Mouse (Mus musculus) Patski (cell line): Measurements from ENCODE around the gene Pes1. TPM values are rescaled to one million over a fixed set of nuclear protein-coding genes. Genes with fewer than 3 reads are reported as not detected.

ENCODE experiments used
- ATAC-seq: fragments of 100-300 bp; one replicate; pipeline ENCODE4 v1.8.0; 2021
- CTCF ChIA-PET: fragments of 350-600 bp; sonication (Branson Sonifier 250); formaldehyde crosslinking; loops from one replicate; lab custom pipeline; 2022; ENCODE audit warnings: inconsistent platforms; lab: Charles Lee
- POLR2A ChIA-PET: fragments of 350-600 bp; sonication (Branson Sonifier 250); formaldehyde crosslinking; loops from one replicate; lab custom pipeline; 2022; ENCODE audit warnings: antibody characterized with exemption, inconsistent platforms; lab: Charles Lee
- DNase-seq: peaks from one replicate; pipeline ENCODE4 v3.0.0-alpha.2; 2011; ENCODE audit warnings: low read depth, low spot score
- H3K27me3 ChIP-seq: fragments of 371-371 bp; one replicate; pipeline ENCODE4 v1.5.1; 2021
- CTCF ChIP-seq: fragments of 100-300 bp; IDR thresholded peaks from one replicate; pipeline ENCODE4 v1.5.1; 2021
- in situ Hi-C: fragments of 300-500 bp; cut with MboI; formaldehyde crosslinking; loops from 3 replicates; pipeline ENCODE4 v1.11.1; 2018; ENCODE audit warnings: low pct_unique_long_range_greater_than_20kb, mixed read lengths
- polyA plus RNA-seq: library from polyadenylated mRNA; unstranded; gene quantifications from one replicate; pipeline ENCODE4 v1.2.3, GENCODE M21; 2021

The Pes1 gene
- polyA plus RNA-seq, 1 experiment from 2014 or later = 86.4 TPM

DNA sequence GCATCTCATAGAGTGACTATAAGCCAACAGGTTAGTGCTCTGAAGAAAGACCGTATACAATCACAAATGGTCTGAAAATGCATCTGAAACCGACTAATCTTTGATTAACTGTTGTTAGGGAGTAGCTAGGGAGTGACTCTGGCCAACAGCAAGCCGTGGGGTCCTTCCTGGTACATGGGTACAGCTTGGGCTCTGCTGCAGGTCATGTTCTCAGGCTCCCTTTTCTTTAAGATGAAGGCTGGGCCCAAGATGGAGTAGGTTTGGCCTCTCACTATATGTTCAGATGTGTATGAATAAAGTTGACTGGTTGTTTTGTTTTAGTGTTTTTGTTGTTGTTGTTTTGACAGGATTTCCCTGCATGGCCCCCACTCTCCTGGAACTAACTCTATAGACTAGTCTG lies 2.0 kb upstream of the Pes1 start:
- in situ Hi-C loops = no loop called here
- peaks cover 30% of the 10 kb centered on the region for H3K27me3 ChIP-seq
- no peak for TF ChIP-seq CTCF
- CTCF ChIA-PET = no interaction called here
- no peak for DNase-seq
- POLR2A ChIA-PET = no interaction called here
- no peak for ATAC-seq

DNA sequence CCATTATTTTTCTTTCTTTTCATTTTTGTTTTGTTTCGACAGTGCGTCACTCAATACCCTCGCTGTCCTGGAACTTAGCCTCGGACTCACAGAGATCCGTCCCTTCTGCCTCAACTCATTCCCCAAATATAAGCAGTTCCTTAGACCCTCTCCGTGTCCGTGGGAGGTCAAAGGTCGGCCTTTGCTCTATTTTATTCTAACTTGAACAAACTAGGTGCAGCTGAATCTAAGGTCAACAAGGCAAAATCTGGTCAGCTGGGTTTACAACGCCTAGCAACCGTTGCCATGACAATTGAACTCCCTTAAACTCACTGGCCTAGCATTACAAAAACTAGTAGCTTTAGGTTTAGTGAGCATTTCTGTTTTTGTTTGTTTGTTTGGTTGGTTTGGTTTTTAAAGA lies 620 bp upstream of the Pes1 start:
- no peak for TF ChIP-seq CTCF
- in situ Hi-C loops = no loop called here
- peaks cover 17% of the 10 kb centered on the region for H3K27me3 ChIP-seq
- CTCF ChIA-PET = interaction anchor here (0.8 kb wide), 1 partner anchor 24 kb away, joined by 3 read pairs; no protein-coding TSS in a partner anchor
- ATAC-seq (no peak), DNase-seq (no peak)
- POLR2A ChIA-PET = no interaction called here

DNA sequence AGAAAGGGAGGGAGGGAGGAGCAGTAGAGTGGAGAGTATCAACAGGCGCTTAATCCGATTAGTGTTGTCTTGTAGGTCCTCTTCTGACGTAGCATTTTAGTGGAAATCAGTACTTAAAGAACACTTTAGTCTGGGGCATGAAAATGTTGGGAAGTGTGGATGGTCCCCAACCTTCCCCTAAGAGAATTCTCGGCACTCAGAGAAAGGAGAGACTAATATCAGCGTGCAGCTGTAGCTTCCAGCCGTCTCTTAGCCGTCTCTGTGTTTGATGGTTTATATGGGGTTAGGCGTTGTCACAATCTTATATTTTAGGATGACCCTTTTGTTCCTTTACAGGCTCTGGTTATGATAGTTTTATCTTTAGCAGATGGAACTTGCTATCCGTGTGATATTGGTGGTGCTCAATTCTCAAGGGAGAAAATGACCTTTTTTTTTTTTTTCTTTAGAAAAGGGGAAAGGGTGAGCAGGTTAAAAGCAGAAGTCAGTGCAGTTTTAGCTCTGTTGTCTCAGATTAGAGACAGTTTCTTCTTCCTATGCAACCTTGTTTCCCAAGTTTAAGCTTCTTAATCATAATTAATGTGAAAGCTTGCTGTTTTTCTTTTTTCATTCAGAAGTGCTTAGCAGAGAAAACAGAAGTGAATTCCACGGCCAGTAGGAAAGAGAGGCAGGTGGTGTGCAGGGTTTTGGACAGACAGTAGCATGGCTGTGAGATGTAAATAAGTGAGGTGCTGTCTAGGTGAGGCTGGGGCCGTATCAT lies 819 bp downstream of the Pes1 start:
- no peak for TF ChIP-seq CTCF
- POLR2A ChIA-PET = no interaction called here
- DNase-seq (no peak), ATAC-seq (no peak)
- peaks cover 9% of the 10 kb centered on the region for H3K27me3 ChIP-seq
- CTCF ChIA-PET = interaction anchor here (1.1 to 1.3 kb wide), 2 partner anchors 10 to 14 kb away, joined by 3 read pairs; no protein-coding TSS in a partner anchor
- in situ Hi-C loops = no loop called here

DNA sequence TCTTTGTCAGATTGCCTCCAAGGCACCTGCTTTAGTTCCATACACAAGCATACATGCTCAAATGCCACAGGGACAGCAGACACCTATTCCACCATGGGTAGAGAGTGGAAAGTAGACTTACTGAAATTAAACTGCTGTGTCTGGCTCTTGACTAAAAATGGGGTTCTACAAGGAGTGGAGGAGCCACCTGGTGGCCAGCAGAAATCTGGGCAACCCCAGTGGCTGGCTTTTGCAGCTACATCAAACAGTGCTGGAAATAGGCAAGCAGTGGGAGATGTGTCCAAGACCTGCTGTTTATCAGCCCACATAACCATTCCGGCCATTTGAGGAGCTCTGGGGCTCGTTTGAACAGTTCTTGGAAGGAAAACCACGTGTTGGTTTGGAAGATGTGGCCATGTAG lies 6.1 kb downstream of the Pes1 start:
- POLR2A ChIA-PET = interaction anchor here (1.1 kb wide), 1 partner anchor 12 kb away, joined by 3 read pairs; no protein-coding TSS in a partner anchor
- TF ChIP-seq CTCF = no peak
- no peaks in the 10 kb centered on the region for H3K27me3 ChIP-seq
- CTCF ChIA-PET = no interaction called here
- DNase-seq = no peak
- in situ Hi-C loops = no loop called here
- ATAC-seq = no peak

DNA sequence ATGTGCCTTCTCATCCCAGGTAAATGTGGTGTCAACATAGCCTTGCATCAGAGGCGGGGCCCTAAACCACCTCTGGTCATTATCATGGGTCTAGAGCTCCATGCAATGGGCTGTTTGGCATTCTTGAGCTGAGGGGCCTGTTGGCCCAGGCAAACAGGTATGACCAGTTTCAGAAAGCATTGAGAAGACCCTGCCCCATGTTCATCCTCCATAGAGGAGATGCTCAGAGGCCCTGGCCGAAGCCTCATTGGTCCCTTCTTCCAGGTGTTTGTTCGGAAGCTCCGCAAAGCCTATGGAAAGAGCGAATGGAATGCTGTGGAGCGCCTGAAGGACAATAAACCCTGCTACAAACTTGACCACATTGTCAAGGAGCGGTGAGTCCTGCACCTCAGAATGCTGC lies 6.6 kb downstream of the Pes1 start:
- POLR2A ChIA-PET = interaction anchor here (1.1 kb wide), 1 partner anchor 11 kb away, joined by 3 read pairs; no protein-coding TSS in a partner anchor
- H3K27me3 ChIP-seq = no peaks in the 10 kb centered on the region
- ATAC-seq (no peak), DNase-seq (no peak)
- no peak for TF ChIP-seq CTCF
- in situ Hi-C loops = no loop called here
- CTCF ChIA-PET = no interaction called here

DNA sequence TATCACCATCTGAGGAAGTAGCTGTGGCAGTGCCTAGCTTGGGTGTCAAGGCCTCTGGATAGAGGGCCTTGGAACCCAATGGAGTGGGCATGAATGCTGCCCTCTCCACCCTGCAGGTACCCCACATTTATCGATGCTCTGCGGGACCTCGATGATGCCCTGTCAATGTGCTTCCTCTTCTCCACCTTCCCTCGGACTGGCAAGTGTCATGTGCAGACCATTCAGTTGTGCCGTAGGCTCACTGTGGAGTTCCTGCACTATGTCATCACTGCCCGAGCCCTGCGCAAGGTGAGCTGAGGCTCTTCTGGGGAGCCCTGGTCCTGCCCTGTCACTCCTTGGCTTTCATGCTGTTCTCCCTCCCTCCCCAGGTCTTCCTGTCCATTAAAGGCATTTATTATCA lies 9.3 kb downstream of the Pes1 start:
- TF ChIP-seq CTCF = no peak
- DNase-seq = no peak
- in situ Hi-C loops = no loop called here
- H3K27me3 ChIP-seq = no peaks in the 10 kb centered on the region
- POLR2A ChIA-PET = no interaction called here
- CTCF ChIA-PET = no interaction called here
- no peak for ATAC-seq

DNA sequence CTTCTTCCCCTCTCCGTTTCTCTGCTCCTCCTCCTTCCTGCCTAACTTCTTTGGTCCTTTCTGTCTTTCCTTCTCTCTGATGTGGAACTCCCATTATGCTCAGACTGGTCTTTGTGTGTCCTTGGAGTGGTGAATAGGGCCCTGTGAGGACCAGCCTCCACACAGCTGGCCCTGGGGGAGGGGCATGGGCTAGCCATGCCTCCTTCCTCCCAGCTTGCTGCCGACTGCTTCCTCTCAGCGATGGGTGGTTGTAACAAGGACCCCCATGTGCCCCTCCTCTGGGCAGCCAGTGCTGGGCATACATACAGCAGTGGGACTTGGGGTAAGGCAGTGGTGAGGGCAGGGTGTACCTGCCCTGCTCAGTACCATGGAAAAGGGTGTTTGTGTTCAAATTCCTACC lies 10.5 kb downstream of the Pes1 start:
- no peak for TF ChIP-seq CTCF
- no peaks in the 10 kb centered on the region for H3K27me3 ChIP-seq
- in situ Hi-C loops = no loop called here
- CTCF ChIA-PET = interaction anchor here (1.0 kb wide), 1 partner anchor 10 kb away, joined by 3 read pairs; the partner anchor contains the start of gene Pes1
- no peak for DNase-seq
- no peak for ATAC-seq
- POLR2A ChIA-PET = no interaction called here

DNA sequence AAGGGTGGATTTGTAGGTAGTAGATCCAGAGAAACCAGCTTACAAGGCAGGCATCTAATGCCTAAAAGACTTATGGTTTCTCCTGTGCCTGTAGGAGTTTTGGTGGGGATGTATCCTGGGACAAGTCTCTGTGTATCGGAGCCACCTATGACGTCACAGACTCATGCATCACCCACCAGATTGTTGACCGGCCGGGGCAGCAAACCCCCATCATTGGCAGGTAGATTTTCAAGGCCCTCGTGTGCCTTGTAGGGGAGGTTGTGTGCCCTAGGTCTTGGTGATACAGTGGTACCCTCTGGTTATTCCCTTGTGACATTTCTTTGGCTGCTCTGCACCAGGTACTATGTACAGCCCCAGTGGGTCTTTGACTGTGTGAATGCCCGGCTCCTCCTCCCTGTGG lies 12.9 kb downstream of the Pes1 start, which contains the start of gene 4930556J24Rik:
TSS of gene 4930556J24Rik (minus strand) at position 101 of the 400 bp plus-strand sequence.
- no peak for ATAC-seq

DNA sequence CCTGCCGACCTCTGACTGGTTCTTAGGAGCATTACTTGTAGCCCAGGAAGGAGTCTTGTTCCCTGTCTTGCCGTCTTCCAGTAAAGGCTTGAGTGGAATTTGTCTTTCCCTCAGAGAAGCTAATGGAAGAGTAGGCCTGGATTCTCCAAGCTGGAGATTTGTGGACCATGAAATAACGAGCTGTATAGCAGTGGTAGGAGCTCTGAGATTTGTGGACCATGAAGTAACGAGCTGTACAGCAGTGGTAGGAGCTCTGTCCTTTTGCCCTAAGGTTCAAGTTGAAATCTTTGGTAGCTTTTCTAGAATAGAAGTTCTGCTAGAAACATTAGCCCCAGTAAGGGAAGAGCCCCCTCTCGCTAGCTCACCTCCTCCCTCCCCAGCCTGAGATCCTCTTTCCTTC lies 14.6 kb downstream of the Pes1 start:
- CTCF ChIA-PET = interaction anchor here (1.1 kb wide), 1 partner anchor 14 kb away, joined by 3 read pairs; no protein-coding TSS in a partner anchor
- DNase-seq (no peak), ATAC-seq (no peak)
- POLR2A ChIA-PET = no interaction called here
- in situ Hi-C loops = no loop called here
- H3K27me3 ChIP-seq = no peaks in the 10 kb centered on the region
- TF ChIP-seq CTCF = no peak

More for the DNA sequence above, 12.9 kb downstream of the Pes1 start, which contains the start of gene 4930556J24Rik:
- no peak for DNase-seq
- in situ Hi-C loops = no loop called here
- no peak for TF ChIP-seq CTCF
- ChIA-PET POLR2A (no interaction called here), CTCF (no interaction called here)
- no peaks in the 10 kb centered on the region for H3K27me3 ChIP-seq

DNA sequence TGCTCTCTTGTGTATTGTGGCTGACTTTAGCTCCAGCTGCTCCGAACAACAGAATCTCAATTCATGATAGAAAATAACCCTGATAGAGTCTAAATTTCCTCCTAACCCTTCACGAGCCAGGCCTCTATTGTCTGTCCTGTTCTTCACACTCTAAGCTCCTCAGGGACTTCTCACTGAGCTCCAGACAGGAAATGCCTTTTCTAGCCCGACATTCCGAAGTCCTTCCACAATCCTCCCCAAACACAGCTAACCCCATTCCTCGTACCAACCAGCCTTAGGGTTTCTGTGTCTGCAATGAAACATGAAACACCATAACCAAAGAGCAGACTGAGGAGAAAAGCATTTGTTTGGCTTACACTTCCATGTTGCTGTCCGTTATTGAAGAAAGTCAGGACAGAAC lies 17.8 kb downstream of the Pes1 start:
- TF ChIP-seq CTCF = no peak
- in situ Hi-C loops = no loop called here
- DNase-seq (no peak), ATAC-seq (no peak)
- POLR2A ChIA-PET = interaction anchor here (0.9 kb wide), 1 partner anchor 12 kb away, joined by 3 read pairs; no protein-coding TSS in a partner anchor
- CTCF ChIA-PET = interaction anchor here (1.4 kb wide), 1 partner anchor 10 kb away, joined by 4 read pairs; no protein-coding TSS in a partner anchor
- H3K27me3 ChIP-seq = no peaks in the 10 kb centered on the region
